Mouse (Mus musculus) embryonic fibroblast, embryonic 13.5 days (primary cell): ENCODE data around the gene Cst9.

Experiments used
- CTCF ChIP-seq: IDR thresholded peaks from 2 replicates; pipeline ENCODE4 v1.5.1; 2011; ENCODE audit warnings: mild to moderate bottlenecking, control low read depth, low read length, moderate library complexity, borderline replicate concordance; ENCODE audit not compliant: insufficient read depth
- POLR2A ChIP-seq: IDR thresholded peaks from 2 replicates; pipeline ENCODE4 v1.6.1; 2011; ENCODE audit warnings: low read depth, mild to moderate bottlenecking, control low read depth, low read length, moderate library complexity

DNA sequence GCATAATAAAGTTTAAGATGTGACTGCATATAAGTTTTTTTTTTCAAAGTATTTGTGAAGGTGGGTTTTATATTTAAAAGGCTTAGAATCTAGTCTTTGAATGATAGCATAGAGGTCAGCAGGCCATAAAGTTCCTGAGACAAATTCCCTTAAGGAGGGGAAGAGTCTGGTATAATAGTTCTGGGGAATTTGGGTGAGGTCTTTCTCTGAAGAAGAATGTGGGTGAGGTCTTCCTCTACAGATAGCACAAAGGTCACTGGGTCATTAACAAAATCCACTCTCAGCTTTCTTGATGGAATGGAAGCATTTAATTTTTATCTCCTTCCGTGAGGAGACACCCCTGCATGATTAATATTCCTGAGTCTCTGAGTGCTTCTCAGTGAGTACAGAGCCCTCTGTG is 9.0 kb upstream of the Cst9 start:
- TF ChIP-seq CTCF, result no peak
- TF ChIP-seq POLR2A, result no peak
